Mouse (Mus musculus): ENCODE results near the gene Tmem106a. TPM values are rescaled to one million over a fixed set of nuclear protein-coding genes. Genes with fewer than 3 reads are reported as not detected.

Tmem106a gene
- total RNA-seq, 1 experiment, result 5.8 TPM

- TF ChIP-seq ZNF384 (IDR thresholded peaks at IDR 0.05; ENCODE audit: low read depth, low read length), result no peak
- no peak for TF ChIP-seq ZC3H11A (IDR thresholded peaks at IDR 0.05; ENCODE audit: borderline replicate concordance, low read depth, low read length)
- no peak for TF ChIP-seq MAFK (IDR thresholded peaks at IDR 0.05; ENCODE audit: insufficient read depth, low read depth, low read length)
- no peak for TF ChIP-seq HCFC1 (IDR thresholded peaks at IDR 0.05; ENCODE audit: borderline replicate concordance, insufficient read depth, low read length)
- no peak for TF ChIP-seq CHD2 (IDR thresholded peaks at IDR 0.05; ENCODE audit: low read depth, low read length)
- H3K4me3 ChIP-seq (ENCODE audit: insufficient read depth in 1 of 2, low read depth in 1 of 2, low read length in 2 of 2, poor library complexity in 1 of 2, severe bottlenecking in 1 of 2), result no peak overlapping the region; a peak in 1 of 4 replicates
- no peaks in the 10 kb centered on the region; the same call in 1 of the 2 replicates for H3K36me3 ChIP-seq (ENCODE audit: control insufficient read depth, insufficient read depth, low read length, poor library complexity, severe bottlenecking)
- H3K4me1 ChIP-seq (ENCODE audit: control insufficient read depth in 2 of 2, insufficient read depth in 2 of 2, low read length in 2 of 2, poor library complexity in 1 of 2), result peaks cover 4 to 14% of the 10 kb centered on the region in 2 experiments; a peak in 2 of 4 replicates
- H3K9ac ChIP-seq (ENCODE audit: insufficient read depth, low read depth, low read length, poor library complexity, severe bottlenecking), result peak overlapping the region; percentile 58; the same call in 1 of the 2 replicates
- H3K9me3 ChIP-seq (ENCODE audit: control insufficient read depth, insufficient read depth, low read depth, low read length), result 0 out of 2 replicates have a peak, but pooled peaks cover 4% of the 10 kb centered on the region
- in situ Hi-C loops (cut with MboI; ENCODE audit: low sequenced_read_pairs in 2 of 2, unreplicated experiment in 2 of 2), result no loop called here
- no peak overlapping the region; the same call in 1 of the 2 replicates for H3K27ac ChIP-seq (ENCODE audit: insufficient read depth, low read depth, low read length, poor library complexity, severe bottlenecking)
- DNase-seq (ENCODE audit: low read depth, low spot score), result no peak
Observed at GRCm38 (mm10) chr11:101610445-101610844, 28.4 kb downstream of the Tmem106a start.

- TF ChIP-seq MAFK (IDR thresholded peaks at IDR 0.05; ENCODE audit: insufficient read depth, low read depth, low read length), result no peak
- no peak for TF ChIP-seq ZC3H11A (IDR thresholded peaks at IDR 0.05; ENCODE audit: borderline replicate concordance, low read depth, low read length)
- TF ChIP-seq HCFC1 (IDR thresholded peaks at IDR 0.05; ENCODE audit: borderline replicate concordance, insufficient read depth, low read length), result no peak
- no peak for TF ChIP-seq CHD2 (IDR thresholded peaks at IDR 0.05; ENCODE audit: low read depth, low read length)
- no peak for TF ChIP-seq ZNF384 (IDR thresholded peaks at IDR 0.05; ENCODE audit: low read depth, low read length)
- Histone ChIP-seq H3K9me3 (ENCODE audit: control insufficient read depth, insufficient read depth, low read depth, low read length) (0 out of 2 replicates have a peak, but pooled peaks cover 2% of the 10 kb centered on the region), H3K4me1 (ENCODE audit: control insufficient read depth in 2 of 2, insufficient read depth in 2 of 2, low read length in 2 of 2, poor library complexity in 1 of 2) (peaks cover 4 to 23% of the 10 kb centered on the region in 2 experiments; a peak in 3 of 4 replicates), H3K4me3 (ENCODE audit: insufficient read depth in 1 of 2, low read depth in 1 of 2, low read length in 2 of 2, poor library complexity in 1 of 2, severe bottlenecking in 1 of 2) (no peak overlapping the region), H3K9ac (ENCODE audit: insufficient read depth, low read depth, low read length, poor library complexity, severe bottlenecking) (no peak overlapping the region), H3K36me3 (ENCODE audit: control insufficient read depth, insufficient read depth, low read length, poor library complexity, severe bottlenecking) (no peaks in the 10 kb centered on the region; the same call in 1 of the 2 replicates), H3K27ac (ENCODE audit: insufficient read depth, low read depth, low read length, poor library complexity, severe bottlenecking) (no peak overlapping the region)
- no peak for DNase-seq (ENCODE audit: low read depth, low spot score)
- in situ Hi-C loops (cut with MboI; ENCODE audit: low sequenced_read_pairs in 2 of 2, unreplicated experiment in 2 of 2), result no loop called here
Observed at GRCm38 (mm10) chr11:101613596-101613995, 31.6 kb downstream of the Tmem106a start.

DNA sequence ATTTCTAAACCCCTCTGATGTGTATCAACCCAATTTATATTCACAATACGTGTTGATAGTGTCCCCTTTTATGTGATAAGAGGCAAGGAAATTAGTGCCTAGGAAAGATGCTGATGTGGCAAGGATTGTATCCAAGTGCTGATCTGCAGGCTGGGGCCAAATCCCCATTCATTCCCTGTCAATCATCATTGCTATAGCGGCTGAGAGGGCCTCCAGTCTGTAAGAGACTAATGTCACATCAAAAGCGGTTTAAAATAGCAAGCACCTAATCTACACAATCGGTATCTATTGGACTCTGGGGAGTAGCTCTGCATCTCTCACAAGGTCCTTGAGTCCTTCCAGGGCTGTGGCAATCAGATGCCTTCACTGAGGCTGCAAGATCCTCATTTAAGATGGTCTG is 32.1 kb downstream of the Tmem106a start:
- TF ChIP-seq HCFC1 (IDR thresholded peaks at IDR 0.05; ENCODE audit: borderline replicate concordance, insufficient read depth, low read length), result no peak
- TF ChIP-seq CHD2 (IDR thresholded peaks at IDR 0.05; ENCODE audit: low read depth, low read length), result no peak
- TF ChIP-seq ZNF384 (IDR thresholded peaks at IDR 0.05; ENCODE audit: low read depth, low read length), result no peak
- no peak for TF ChIP-seq MAFK (IDR thresholded peaks at IDR 0.05; ENCODE audit: insufficient read depth, low read depth, low read length)
- no peak for TF ChIP-seq ZC3H11A (IDR thresholded peaks at IDR 0.05; ENCODE audit: borderline replicate concordance, low read depth, low read length)
- no peak overlapping the region for H3K27ac ChIP-seq (ENCODE audit: insufficient read depth, low read depth, low read length, poor library complexity, severe bottlenecking)

GRCm38 (mm10) chr11:101615380-101615779 is 33.3 kb downstream of the Tmem106a start:
- H3K9me3 ChIP-seq (ENCODE audit: control insufficient read depth, insufficient read depth, low read depth, low read length), result no peaks in the 10 kb centered on the region
- no peaks in the 10 kb centered on the region; the same call in 1 of the 2 replicates for H3K36me3 ChIP-seq (ENCODE audit: control insufficient read depth, insufficient read depth, low read length, poor library complexity, severe bottlenecking)
- no peak for TF ChIP-seq MAFK (IDR thresholded peaks at IDR 0.05; ENCODE audit: insufficient read depth, low read depth, low read length)
- TF ChIP-seq HCFC1 (IDR thresholded peaks at IDR 0.05; ENCODE audit: borderline replicate concordance, insufficient read depth, low read length), result no peak
- TF ChIP-seq CHD2 (IDR thresholded peaks at IDR 0.05; ENCODE audit: low read depth, low read length), result no peak
- TF ChIP-seq ZC3H11A (IDR thresholded peaks at IDR 0.05; ENCODE audit: borderline replicate concordance, low read depth, low read length), result no peak
- TF ChIP-seq ZNF384 (IDR thresholded peaks at IDR 0.05; ENCODE audit: low read depth, low read length), result no peak
- H3K9ac ChIP-seq (ENCODE audit: insufficient read depth, low read depth, low read length, poor library complexity, severe bottlenecking), result no peak overlapping the region
- in situ Hi-C loops (cut with MboI; ENCODE audit: low sequenced_read_pairs in 2 of 2, unreplicated experiment in 2 of 2), result no loop called here
- peaks cover 4 to 23% of the 10 kb centered on the region in 2 experiments; a peak in 3 of 4 replicates for H3K4me1 ChIP-seq (ENCODE audit: control insufficient read depth in 2 of 2, insufficient read depth in 2 of 2, low read length in 2 of 2, poor library complexity in 1 of 2)
- H3K27ac ChIP-seq (ENCODE audit: insufficient read depth, low read depth, low read length, poor library complexity, severe bottlenecking), result no peak overlapping the region
- DNase-seq (ENCODE audit: low read depth, low spot score), result no peak
- H3K4me3 ChIP-seq (ENCODE audit: insufficient read depth in 1 of 2, low read depth in 1 of 2, low read length in 2 of 2, poor library complexity in 1 of 2, severe bottlenecking in 1 of 2), result no peak overlapping the region

More for the DNA sequence above, 32.1 kb downstream of the Tmem106a start:
- Histone ChIP-seq H3K4me3 (ENCODE audit: insufficient read depth in 1 of 2, low read depth in 1 of 2, low read length in 2 of 2, poor library complexity in 1 of 2, severe bottlenecking in 1 of 2) (no peak overlapping the region), H3K4me1 (ENCODE audit: control insufficient read depth in 2 of 2, insufficient read depth in 2 of 2, low read length in 2 of 2, poor library complexity in 1 of 2) (peaks cover 4 to 23% of the 10 kb centered on the region in 2 experiments; a peak in 3 of 4 replicates), H3K36me3 (ENCODE audit: control insufficient read depth, insufficient read depth, low read length, poor library complexity, severe bottlenecking) (no peaks in the 10 kb centered on the region; the same call in 1 of the 2 replicates), H3K9me3 (ENCODE audit: control insufficient read depth, insufficient read depth, low read depth, low read length) (0 out of 2 replicates have a peak, but pooled peaks cover 2% of the 10 kb centered on the region), H3K9ac (ENCODE audit: insufficient read depth, low read depth, low read length, poor library complexity, severe bottlenecking) (no peak overlapping the region)
- in situ Hi-C loops (cut with MboI; ENCODE audit: low sequenced_read_pairs in 2 of 2, unreplicated experiment in 2 of 2), result no loop called here
- DNase-seq (ENCODE audit: low read depth, low spot score), result no peak

Data from ES-E14 (cell line).